Mouse (Mus musculus) heart, embryonic 12.5 days (tissue): Measurements from ENCODE around the gene Pet100. TPM values are rescaled to one million over a fixed set of nuclear protein-coding genes. Genes with fewer than 3 reads are reported as not detected.

ENCODE experiments used
- ATAC-seq: fragments of 200-750 bp; cut with Nextera tagmentation; 2 replicates; pipeline ENCODE4 v1.8.0; 2017; ENCODE audit warnings: moderate TSS enrichment, moderate library complexity; ENCODE audit not compliant: insufficient number of reproducible peaks, low FRiP score
- H3K27ac ChIP-seq: fragments of 300-500 bp; sonication (generic); 2 replicates; pipeline ENCODE4 v1.5.1; 2016; ENCODE audit warnings: mild to moderate bottlenecking, moderate library complexity; ENCODE audit not compliant: poor library complexity, severe bottlenecking
- H3K27me3 ChIP-seq: fragments of 300-500 bp; sonication (generic); replicated peaks from 2 replicates; pipeline ENCODE4 v1.6.1; 2016; ENCODE audit warnings: mild to moderate bottlenecking, moderate library complexity
- H3K36me3 ChIP-seq: fragments of 300-500 bp; sonication (generic); 2 replicates; pipeline ENCODE4 v1.6.1; 2016; ENCODE audit warnings: mild to moderate bottlenecking, moderate library complexity
- H3K4me1 ChIP-seq: fragments of 300-500 bp; sonication (generic); replicated peaks from 2 replicates; pipeline ENCODE4 v1.6.1; 2016; ENCODE audit warnings: mild to moderate bottlenecking
- H3K4me2 ChIP-seq: fragments of 300-500 bp; sonication (generic); 2 replicates; pipeline ENCODE4 v1.6.1; 2016; ENCODE audit warnings: mild to moderate bottlenecking, moderate library complexity
- H3K4me3 ChIP-seq: fragments of 300-500 bp; sonication (generic); 2 replicates; pipeline ENCODE4 v1.5.1; 2016; ENCODE audit warnings: mild to moderate bottlenecking
- H3K9ac ChIP-seq: fragments of 300-500 bp; sonication (generic); 2 replicates; pipeline ENCODE4 v1.6.1; 2016; ENCODE audit warnings: mild to moderate bottlenecking, moderate library complexity
- H3K9me3 ChIP-seq: fragments of 300-500 bp; sonication (generic); replicated peaks from 2 replicates; pipeline ENCODE4 v1.6.1; 2016; ENCODE audit warnings: mild to moderate bottlenecking, moderate library complexity
- WGBS: fragments of 180-500 bp; shearing (Covaris S2); methylation state at CpG from one replicate; pipeline ENCODE4 v1.1.7; 2016; 5-methylcytosine and 5-hydroxymethylcytosine counted together
- polyA plus RNA-seq: library from polyadenylated mRNA; unstranded; fragments of >200 nt; fragmentation: Nextera tagmentation; extraction: Ambion mirVana; gene quantifications from 2 replicates; pipeline ENCODE4 v1.2.1, GENCODE M21; 2016

Gene Pet100
- polyA plus RNA-seq, 1 experiment from 2014 or later = 110 TPM

DNA sequence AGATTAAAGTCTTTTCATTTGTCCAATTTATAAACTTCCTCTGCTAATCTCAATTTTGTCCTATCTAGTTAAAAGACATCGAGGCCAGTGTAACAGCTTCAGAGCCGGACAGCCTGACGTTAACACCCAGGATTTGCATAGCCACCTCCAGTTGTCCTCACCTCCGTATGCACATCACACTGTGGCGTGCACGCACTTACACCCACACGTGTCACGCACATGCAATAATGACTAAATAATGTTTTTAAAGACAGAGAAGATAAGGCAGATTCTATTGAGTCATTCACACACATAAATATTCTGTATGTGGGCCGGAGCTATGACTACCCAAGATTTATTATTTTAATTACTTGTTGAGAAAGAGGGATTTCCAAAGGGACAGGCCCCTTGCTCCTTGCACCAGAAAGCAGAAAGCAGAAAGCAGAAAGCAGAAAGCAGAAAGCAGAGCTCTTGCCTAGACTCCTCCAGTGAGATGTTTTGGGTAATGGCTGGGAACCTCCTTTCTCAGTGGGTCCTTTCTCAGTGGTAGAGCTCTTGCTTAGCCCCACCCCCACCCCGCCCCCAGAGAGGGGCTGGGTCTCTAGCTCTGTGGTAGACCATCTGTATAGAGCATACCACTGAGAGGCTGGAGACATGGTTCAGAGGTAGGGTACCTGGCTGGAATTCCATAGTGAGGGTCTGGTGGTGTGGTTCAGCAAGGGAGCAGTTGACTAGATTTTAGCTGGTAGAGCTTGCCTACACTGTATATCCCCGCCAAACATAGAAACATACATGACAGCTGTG lies 33.6 kb downstream of the Pet100 start:
- peaks cover 13% of the 10 kb centered on the region for H3K27me3 ChIP-seq
- H3K9ac ChIP-seq = no peak overlapping the region
- no peak overlapping the region for H3K27ac ChIP-seq
- ATAC-seq = no peak
- H3K9me3 ChIP-seq = no peaks in the 10 kb centered on the region
- H3K4me1 ChIP-seq = no peaks in the 10 kb centered on the region
- no peak overlapping the region for H3K4me2 ChIP-seq
- H3K36me3 ChIP-seq = no peaks in the 10 kb centered on the region
- H3K4me3 ChIP-seq = no peak overlapping the region
- WGBS = 64% methylated on average over 11 of the region's 11 CpGs

GRCm38 (mm10) chr8:3655526-3655925 lies 34.2 kb downstream of the Pet100 start, which contains the start of gene Retn:
TSS of gene Retn (plus strand) at chr8:3655770.
- no peaks in the 10 kb centered on the region for H3K9me3 ChIP-seq
- no peak within 1 kb of the TSS for H3K4me3 ChIP-seq
- H3K9ac ChIP-seq = no peak within 1 kb of the TSS
- no peak within 1 kb of the TSS for H3K4me2 ChIP-seq
- H3K4me1 ChIP-seq = no peaks in the 10 kb centered on the region
- H3K27me3 ChIP-seq = peaks cover 13% of the 10 kb centered on the region
- no peak within 1 kb of the TSS for H3K27ac ChIP-seq
- no peak for ATAC-seq
- H3K36me3 ChIP-seq = no peaks in the 10 kb centered on the region
- WGBS = 70% methylated on average over 3 of the region's 3 CpGs

DNA sequence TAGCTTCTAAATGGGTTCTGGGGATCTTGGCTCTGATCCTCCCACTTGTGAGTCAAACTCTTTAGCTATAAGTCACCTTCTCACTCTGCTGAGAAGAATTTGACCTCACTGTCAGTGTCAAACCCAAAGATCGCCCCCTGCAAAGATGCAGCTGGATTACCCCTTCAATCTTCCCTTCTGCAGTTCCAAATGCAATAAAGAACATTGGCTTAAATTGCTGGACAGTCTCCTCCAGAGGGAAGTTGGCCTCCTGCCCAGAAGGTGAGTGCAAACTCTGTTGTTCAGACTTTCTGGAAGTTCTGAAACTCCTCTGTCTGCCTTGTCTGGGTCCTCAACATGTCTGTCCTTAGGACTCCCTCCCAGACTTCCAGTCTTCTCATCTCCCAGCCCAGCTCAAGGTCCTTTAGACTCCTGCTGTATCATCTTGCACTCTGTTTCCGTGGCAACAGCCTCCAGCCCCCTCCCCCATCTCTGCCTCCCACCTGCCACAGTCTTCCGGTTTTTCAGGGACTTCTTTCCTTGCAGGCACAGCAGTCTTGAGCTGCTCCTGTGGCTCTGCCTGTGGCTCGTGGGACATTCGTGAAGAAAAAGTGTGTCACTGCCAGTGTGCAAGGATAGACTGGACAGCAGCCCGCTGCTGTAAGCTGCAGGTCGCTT lies 35.5 kb downstream of the Pet100 start:
- Histone ChIP-seq H3K9ac (no peak overlapping the region), H3K27me3 (peaks cover 13% of the 10 kb centered on the region), H3K4me1 (no peaks in the 10 kb centered on the region), H3K9me3 (no peaks in the 10 kb centered on the region), H3K4me2 (no peak overlapping the region), H3K27ac (no peak overlapping the region), H3K4me3 (no peak overlapping the region), H3K36me3 (no peaks in the 10 kb centered on the region)
- no peak for ATAC-seq
- 35% methylated on average over 7 of the region's 7 CpGs for WGBS

DNA sequence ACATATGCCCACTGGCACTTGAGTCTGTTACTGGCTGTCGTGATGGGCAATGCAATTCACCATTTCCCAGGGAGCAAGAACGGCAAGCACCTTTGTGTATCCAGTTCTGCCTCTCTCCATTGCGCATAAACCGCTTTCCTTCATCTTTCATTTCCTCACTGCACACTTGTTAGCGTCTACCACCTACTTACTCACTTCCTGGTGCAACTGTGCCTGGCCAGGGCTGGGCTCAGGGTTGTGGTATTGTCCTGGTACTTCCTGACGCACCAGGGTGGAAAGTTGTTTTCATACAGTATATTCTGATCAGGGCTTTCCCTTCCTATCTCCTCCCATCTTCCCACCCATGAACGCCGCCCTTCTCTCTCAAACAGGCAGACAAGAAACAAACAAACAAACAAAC lies 39.5 kb downstream of the Pet100 start:
- Histone ChIP-seq H3K4me2 (no peak overlapping the region), H3K27me3 (peaks cover 13% of the 10 kb centered on the region), H3K36me3 (no peaks in the 10 kb centered on the region), H3K27ac (no peak overlapping the region), H3K4me1 (no peaks in the 10 kb centered on the region), H3K9me3 (no peaks in the 10 kb centered on the region), H3K4me3 (no peak overlapping the region), H3K9ac (no peak overlapping the region)
- 68% methylated on average over 8 of the region's 8 CpGs for WGBS
- no peak for ATAC-seq

- H3K36me3 ChIP-seq = no peaks in the 10 kb centered on the region
- no peak overlapping the region for H3K4me3 ChIP-seq
- 51% methylated on average over 5 of the region's 5 CpGs for WGBS
- no peaks in the 10 kb centered on the region for H3K9me3 ChIP-seq
- H3K4me1 ChIP-seq = no peaks in the 10 kb centered on the region
- peaks cover 4% of the 10 kb centered on the region; the same call in 1 of the 2 replicates for H3K27me3 ChIP-seq
- no peak overlapping the region for H3K27ac ChIP-seq
- H3K4me2 ChIP-seq = no peak overlapping the region
- ATAC-seq = no peak
- H3K9ac ChIP-seq = no peak overlapping the region
These were observed 43.1 kb downstream of the Pet100 start for GRCm38 (mm10) chr8:3664405-3664804.

DNA sequence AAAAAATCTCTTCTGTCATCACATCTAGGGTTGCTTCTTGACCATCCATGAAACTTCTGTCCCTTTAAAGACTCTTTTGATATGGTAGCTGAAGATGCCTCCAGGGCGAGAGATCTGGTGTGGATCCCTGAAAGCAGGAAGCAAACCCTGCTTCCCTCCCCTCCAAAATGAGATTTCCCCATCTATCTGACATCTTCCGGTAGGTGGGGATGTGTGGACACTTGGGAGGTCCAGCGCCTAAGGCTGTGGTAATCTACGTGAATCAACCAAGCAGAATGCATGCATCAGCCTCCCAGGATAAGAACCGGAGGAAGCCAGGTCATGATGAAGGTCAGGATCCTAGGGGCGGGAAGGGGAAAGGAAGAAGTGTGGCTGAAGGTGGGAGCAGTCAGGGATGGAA lies 44.2 kb downstream of the Pet100 start, which contains the start of gene Mcemp1:
Gene Mcemp1 (plus strand): TSS at position 248 of the 400 bp plus-strand sequence.
- no peak within 1 kb of the TSS for H3K27ac ChIP-seq
- ATAC-seq = no peak
- WGBS = 61% methylated on average over 6 of the region's 6 CpGs
- H3K4me3 ChIP-seq = no peak within 1 kb of the TSS
- no peaks in the 10 kb centered on the region for H3K9me3 ChIP-seq
- peaks cover 4% of the 10 kb centered on the region; the same call in 1 of the 2 replicates for H3K27me3 ChIP-seq
- H3K4me1 ChIP-seq = no peaks in the 10 kb centered on the region
- H3K36me3 ChIP-seq = no peaks in the 10 kb centered on the region
- no peak within 1 kb of the TSS for H3K4me2 ChIP-seq
- no peak within 1 kb of the TSS for H3K9ac ChIP-seq

GRCm38 (mm10) chr8:3670388-3670787 lies 49.0 kb downstream of the Pet100 start:
- Histone ChIP-seq H3K9me3 (no peaks in the 10 kb centered on the region), H3K36me3 (no peaks in the 10 kb centered on the region), H3K27me3 (peaks cover 4% of the 10 kb centered on the region; the same call in 1 of the 2 replicates), H3K27ac (no peak overlapping the region), H3K9ac (no peak overlapping the region), H3K4me3 (no peak overlapping the region), H3K4me1 (0 out of 2 replicates have a peak, but pooled peaks cover 4% of the 10 kb centered on the region), H3K4me2 (no peak overlapping the region)
- 71% methylated on average over 2 of the region's 2 CpGs for WGBS
- ATAC-seq = no peak

GRCm38 (mm10) chr8:3671980-3672491 lies 50.7 kb downstream of the Pet100 start, which contains the start of gene Fcor:
TSS of gene Fcor (minus strand) at chr8:3672362.
- Histone ChIP-seq H3K9ac (peak within 1 kb of the TSS; percentile 69), H3K4me2 (peak within 1 kb of the TSS; percentile 69), H3K9me3 (no peaks in the 10 kb centered on the region), H3K36me3 (no peaks in the 10 kb centered on the region), H3K27me3 (no peaks in the 10 kb centered on the region; the same call in 1 of the 2 replicates), H3K27ac (no peak within 1 kb of the TSS), H3K4me3 (peak within 1 kb of the TSS; percentile 66), H3K4me1 (peaks cover 4% of the 10 kb centered on the region; the same call in 1 of the 2 replicates)
- ATAC-seq = peak; percentile 75
- under 1% methylated on average over 23 of the region's 23 CpGs for WGBS

DNA sequence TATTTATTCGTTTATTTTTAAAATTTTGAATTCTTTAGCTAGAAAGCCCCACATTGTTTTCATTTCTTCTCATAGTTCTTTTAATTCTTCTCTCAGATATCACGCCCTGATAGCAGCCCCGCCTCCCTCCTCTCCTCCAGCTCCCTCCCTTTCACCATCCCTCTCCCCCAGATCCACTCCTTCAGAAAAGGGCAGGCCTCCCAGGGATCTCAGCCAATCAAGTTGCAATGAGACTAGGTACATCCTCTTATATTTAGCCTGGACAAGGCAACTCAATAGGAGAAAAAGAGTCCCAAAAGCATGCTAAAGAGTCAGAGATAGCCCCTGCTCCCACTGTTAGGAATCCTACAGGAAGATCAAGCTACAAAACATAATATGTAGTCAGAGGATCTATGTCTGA lies 53.3 kb downstream of the Pet100 start:
- 52% methylated on average over 3 of the region's 3 CpGs for WGBS
- Histone ChIP-seq H3K4me2 (no peak overlapping the region), H3K36me3 (peaks cover 9% of the 10 kb centered on the region), H3K4me1 (peaks cover 14% of the 10 kb centered on the region), H3K27ac (no peak overlapping the region), H3K9me3 (no peaks in the 10 kb centered on the region), H3K27me3 (no peaks in the 10 kb centered on the region), H3K4me3 (no peak overlapping the region), H3K9ac (no peak overlapping the region)
- ATAC-seq = no peak
